Mouse (Mus musculus) hindbrain, embryonic 16.5 days (tissue): ENCODE measurements around the gene Il1r1. TPM values are rescaled to one million over a fixed set of nuclear protein-coding genes. Genes with fewer than 3 reads are reported as not detected.

ENCODE experiments used
- ATAC-seq: fragments of 200-750 bp; cut with Nextera tagmentation; 2 replicates; pipeline ENCODE4 v1.8.0; 2017; ENCODE audit warnings: moderate TSS enrichment, moderate library complexity
- H3K27ac ChIP-seq: fragments of 300-500 bp; sonication (generic); 2 replicates; pipeline ENCODE4 v1.5.1; 2014; ENCODE audit warnings: low read depth, mild to moderate bottlenecking, control low read depth, low read length, moderate library complexity
- H3K27me3 ChIP-seq: fragments of 300-500 bp; sonication (generic); replicated peaks from 2 replicates; pipeline ENCODE4 v1.6.1; 2014; ENCODE audit warnings: low read length; ENCODE audit not compliant: control insufficient read depth, insufficient read depth
- H3K36me3 ChIP-seq: fragments of 300-500 bp; sonication (generic); 2 replicates; pipeline ENCODE4 v1.6.1; 2014; ENCODE audit warnings: mild to moderate bottlenecking, low read length, moderate library complexity, mixed read lengths; ENCODE audit not compliant: control insufficient read depth, insufficient read depth
- H3K4me1 ChIP-seq: fragments of 300-500 bp; sonication (generic); 2 replicates; pipeline ENCODE4 v1.6.1; 2014; ENCODE audit warnings: low read depth, low read length; ENCODE audit not compliant: control insufficient read depth, insufficient read depth
- H3K4me2 ChIP-seq: fragments of 300-500 bp; sonication (generic); 2 replicates; pipeline ENCODE4 v1.6.1; 2014; ENCODE audit warnings: mild to moderate bottlenecking, low read length, control low read depth, moderate library complexity
- H3K4me3 ChIP-seq: fragments of 300-500 bp; sonication (generic); 2 replicates; pipeline ENCODE4 v1.5.1; 2014; ENCODE audit warnings: mild to moderate bottlenecking, low read length, control low read depth, moderate library complexity
- H3K9ac ChIP-seq: fragments of 300-500 bp; sonication (generic); 2 replicates; pipeline ENCODE4 v1.6.1; 2014; ENCODE audit warnings: low read depth, mild to moderate bottlenecking, control low read depth, low read length, moderate library complexity
- H3K9me3 ChIP-seq: fragments of 300-500 bp; sonication (generic); 2 replicates; pipeline ENCODE4 v1.6.1; 2014; ENCODE audit warnings: mild to moderate bottlenecking, low read length, moderate library complexity; ENCODE audit not compliant: control insufficient read depth
- WGBS: fragments of 180-500 bp; shearing (Covaris S2); extraction: QIAGEN DNeasy Blood & Tissue Kit; methylation state at CpG from one replicate; pipeline ENCODE4 v1.1.7; 2014; 5-methylcytosine and 5-hydroxymethylcytosine counted together
- polyA plus RNA-seq: library from polyadenylated mRNA; unstranded; fragments of >200 nt; fragmentation: Nextera tagmentation; extraction: Ambion mirVana; gene quantifications from 2 replicates; pipeline ENCODE4 v1.2.1, GENCODE M21; 2015

The Il1r1 gene
- polyA plus RNA-seq, 1 experiment from 2014 or later, result 0.75 TPM

DNA sequence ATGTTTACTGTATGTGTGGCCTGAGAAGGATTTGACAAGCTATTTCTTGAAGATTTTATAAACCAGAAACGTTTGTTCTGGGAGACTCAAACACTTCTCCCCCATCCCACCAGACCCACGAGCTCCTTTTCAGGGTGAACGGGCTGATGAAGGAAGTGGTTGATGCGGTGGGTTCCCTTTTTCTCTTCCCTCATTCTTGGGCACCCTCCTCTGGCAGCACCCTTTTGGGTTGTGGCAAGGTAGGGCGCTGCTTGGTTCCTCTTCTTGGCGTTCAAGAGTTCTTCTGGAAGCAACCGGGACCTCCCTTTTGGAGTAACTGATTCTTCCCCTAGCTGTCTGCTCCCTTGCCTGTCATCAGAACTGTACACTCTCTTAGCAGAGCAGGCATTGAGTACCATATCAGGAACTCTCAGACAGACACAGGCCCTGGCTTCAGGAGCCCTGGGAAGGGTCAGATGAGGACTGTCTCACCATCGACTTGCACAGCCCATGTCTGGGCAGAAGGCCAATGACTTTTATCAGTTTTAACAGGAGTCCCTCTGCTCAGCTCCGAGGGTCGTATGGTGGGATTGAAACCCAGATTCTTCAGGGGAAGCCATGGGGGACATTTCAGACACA is 131.1 kb downstream of the Il1r1 start:
- H3K4me1 ChIP-seq, result no peaks in the 10 kb centered on the region
- no peaks in the 10 kb centered on the region; the same call in 1 of the 2 replicates for H3K27me3 ChIP-seq
- H3K4me2 ChIP-seq, result no peak overlapping the region
- WGBS, result 83% methylated on average over 10 of the region's 10 CpGs
- no peak for ATAC-seq
- H3K27ac ChIP-seq, result no peak overlapping the region
- no peak overlapping the region for H3K9ac ChIP-seq
- H3K4me3 ChIP-seq, result no peak overlapping the region
- H3K36me3 ChIP-seq, result no peaks in the 10 kb centered on the region
- no peaks in the 10 kb centered on the region for H3K9me3 ChIP-seq

DNA sequence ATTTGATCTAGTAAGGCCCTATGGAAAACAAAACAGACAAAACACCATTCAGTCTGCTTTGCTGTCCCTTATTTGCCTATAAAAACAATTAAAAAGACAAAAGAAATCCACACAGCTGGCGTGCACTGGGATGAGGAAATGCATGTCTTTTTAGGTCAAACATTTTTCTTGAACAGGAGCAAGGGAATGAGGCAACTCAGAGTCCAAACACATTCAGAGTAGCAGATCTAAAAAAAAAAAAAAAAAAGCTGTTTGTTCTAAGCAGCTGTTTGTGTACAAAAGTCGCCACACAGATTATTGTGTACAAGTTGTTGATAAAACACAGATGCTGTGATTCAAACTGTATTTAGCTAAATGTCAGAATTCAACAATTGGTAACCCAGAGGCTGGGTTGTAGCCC is 133.0 kb downstream of the Il1r1 start:
- H3K27me3 ChIP-seq, result no peaks in the 10 kb centered on the region; the same call in 1 of the 2 replicates
- H3K4me3 ChIP-seq, result no peak overlapping the region
- 44% methylated on average over 2 of the region's 2 CpGs for WGBS
- no peak overlapping the region for H3K9ac ChIP-seq
- no peaks in the 10 kb centered on the region for H3K4me1 ChIP-seq
- H3K4me2 ChIP-seq, result no peak overlapping the region
- H3K9me3 ChIP-seq, result no peaks in the 10 kb centered on the region
- ATAC-seq, result no peak
- H3K36me3 ChIP-seq, result no peaks in the 10 kb centered on the region
- H3K27ac ChIP-seq, result no peak overlapping the region

DNA sequence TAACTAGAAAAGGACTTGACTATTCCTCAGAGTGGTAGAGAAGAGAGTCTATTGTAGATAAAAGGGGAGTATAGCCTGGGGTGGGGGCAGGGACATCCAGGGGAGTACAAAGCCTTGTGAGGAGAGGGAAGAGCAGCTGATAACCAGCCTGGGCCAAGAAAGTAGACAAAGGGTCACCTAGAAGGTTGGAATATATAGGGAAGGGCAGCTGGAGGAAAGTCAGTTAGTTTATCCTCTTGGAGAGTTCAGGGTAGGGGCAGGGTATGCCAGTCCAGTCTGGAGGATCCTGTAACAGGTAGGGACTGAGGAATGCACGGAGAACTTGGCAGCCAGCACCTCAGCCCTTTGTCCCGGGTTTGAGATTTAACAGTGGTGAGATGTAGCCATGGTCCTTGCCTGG is 133.5 kb downstream of the Il1r1 start:
- no peaks in the 10 kb centered on the region; the same call in 1 of the 2 replicates for H3K27me3 ChIP-seq
- no peak for ATAC-seq
- no peak overlapping the region for H3K4me3 ChIP-seq
- WGBS, result 71% methylated on average over 2 of the region's 2 CpGs
- no peaks in the 10 kb centered on the region for H3K9me3 ChIP-seq
- H3K4me2 ChIP-seq, result no peak overlapping the region
- H3K36me3 ChIP-seq, result no peaks in the 10 kb centered on the region
- no peak overlapping the region for H3K27ac ChIP-seq
- no peaks in the 10 kb centered on the region for H3K4me1 ChIP-seq
- no peak overlapping the region for H3K9ac ChIP-seq

DNA sequence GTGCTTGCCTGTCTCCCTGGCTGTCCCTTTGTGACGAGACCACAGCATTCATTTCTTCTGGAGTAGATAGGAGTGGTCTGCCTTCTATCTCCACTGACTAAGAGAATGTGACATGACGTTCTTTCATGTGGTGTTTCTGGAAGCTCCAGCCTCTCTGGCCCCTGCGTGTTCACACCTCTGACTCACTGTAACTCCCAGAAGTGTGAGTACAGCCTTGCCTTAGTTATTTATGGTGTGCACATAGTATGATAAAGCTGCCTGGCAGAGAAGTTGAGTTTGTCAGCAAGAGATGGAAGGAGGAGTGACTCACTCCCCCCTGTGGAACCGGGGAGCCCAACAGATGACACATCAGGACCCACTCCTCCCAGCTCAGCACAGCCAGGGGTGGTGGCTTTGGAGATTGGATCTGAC is 133.9 kb downstream of the Il1r1 start:
- Histone ChIP-seq H3K27ac (no peak overlapping the region), H3K27me3 (no peaks in the 10 kb centered on the region; the same call in 1 of the 2 replicates), H3K4me3 (no peak overlapping the region), H3K9ac (no peak overlapping the region), H3K4me1 (no peaks in the 10 kb centered on the region), H3K9me3 (no peaks in the 10 kb centered on the region), H3K36me3 (no peaks in the 10 kb centered on the region), H3K4me2 (no peak overlapping the region)
- 85% methylated on average over 4 of the region's 4 CpGs for WGBS
- no peak for ATAC-seq

DNA sequence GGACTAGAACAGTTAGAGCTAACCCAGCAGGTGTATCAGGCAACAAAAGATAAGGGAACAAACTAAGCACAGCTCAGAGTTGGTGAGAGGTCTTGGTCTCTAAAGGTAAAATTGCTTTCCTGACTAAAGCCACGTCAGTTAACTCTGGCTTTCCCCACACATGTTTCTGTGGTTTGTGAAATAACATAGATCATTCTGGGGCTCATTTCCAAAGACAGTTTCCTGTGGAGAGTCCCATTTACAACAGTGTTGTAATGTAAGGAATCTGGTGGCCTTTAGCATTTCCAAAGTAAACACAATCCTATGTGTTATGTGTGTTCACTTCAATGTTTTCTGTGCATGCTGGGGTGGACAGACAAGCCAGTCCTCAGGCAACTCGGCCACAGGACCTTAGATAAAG is 134.9 kb downstream of the Il1r1 start:
- no peak overlapping the region for H3K27ac ChIP-seq
- ATAC-seq, result no peak
- no peak overlapping the region for H3K4me2 ChIP-seq
- no peaks in the 10 kb centered on the region; the same call in 1 of the 2 replicates for H3K27me3 ChIP-seq
- H3K36me3 ChIP-seq, result no peaks in the 10 kb centered on the region
- 59% methylated on average over 2 of the region's 2 CpGs for WGBS
- H3K9ac ChIP-seq, result no peak overlapping the region
- no peaks in the 10 kb centered on the region for H3K9me3 ChIP-seq
- H3K4me3 ChIP-seq, result no peak overlapping the region
- H3K4me1 ChIP-seq, result no peaks in the 10 kb centered on the region

DNA sequence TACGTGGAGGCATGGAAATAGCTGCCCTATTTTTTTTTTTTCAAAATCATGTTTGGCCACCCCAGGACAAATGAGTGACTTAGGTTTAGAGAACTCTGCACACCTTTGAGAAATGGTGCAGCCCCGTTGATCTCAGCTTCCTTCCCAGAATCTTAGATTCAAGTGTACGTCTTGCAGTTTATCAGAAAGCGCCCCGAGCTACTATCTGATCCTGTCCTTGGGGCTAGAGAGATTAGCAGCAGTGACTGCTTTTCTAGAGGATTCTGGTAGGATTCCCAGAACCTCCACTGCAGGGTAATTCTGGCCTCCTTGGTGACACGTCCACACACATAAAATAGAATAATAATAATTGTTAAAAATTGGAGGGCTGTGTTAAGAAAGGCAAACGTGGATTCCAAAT is 136.1 kb downstream of the Il1r1 start:
- Histone ChIP-seq H3K27me3 (no peaks in the 10 kb centered on the region; the same call in 1 of the 2 replicates), H3K4me3 (no peak overlapping the region), H3K36me3 (no peaks in the 10 kb centered on the region), H3K9ac (no peak overlapping the region), H3K9me3 (no peaks in the 10 kb centered on the region), H3K4me2 (no peak overlapping the region), H3K4me1 (no peaks in the 10 kb centered on the region), H3K27ac (no peak overlapping the region)
- WGBS, result 72% methylated on average over 7 of the region's 7 CpGs
- no peak for ATAC-seq

DNA sequence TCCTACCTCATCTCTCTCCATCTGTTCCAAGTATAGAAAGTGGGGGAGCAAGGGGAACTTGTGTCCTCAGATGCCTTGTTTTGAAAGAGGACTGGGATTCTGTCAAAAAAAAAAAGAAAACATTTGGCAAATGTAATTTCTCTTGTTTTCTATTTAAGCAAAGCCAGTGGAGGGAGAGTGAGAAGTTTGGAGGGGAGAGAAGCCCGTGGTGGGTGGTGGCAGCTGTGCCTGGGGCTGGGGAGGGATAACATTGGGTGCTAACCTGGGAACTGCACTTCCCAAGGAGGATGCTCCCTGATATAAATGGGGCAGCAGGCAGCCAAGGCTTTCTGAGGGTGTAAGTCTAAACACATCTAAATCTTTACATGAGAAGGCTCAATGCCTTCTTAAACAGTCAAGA is 136.7 kb downstream of the Il1r1 start:
- no peak for ATAC-seq
- H3K9ac ChIP-seq, result no peak overlapping the region
- no peak overlapping the region for H3K4me2 ChIP-seq
- H3K4me3 ChIP-seq, result no peak overlapping the region
- no peaks in the 10 kb centered on the region; the same call in 1 of the 2 replicates for H3K27me3 ChIP-seq
- H3K4me1 ChIP-seq, result no peaks in the 10 kb centered on the region
- H3K9me3 ChIP-seq, result no peaks in the 10 kb centered on the region
- no peaks in the 10 kb centered on the region for H3K36me3 ChIP-seq
- WGBS, result 50% methylated on average over 1 of the region's 1 CpGs
- no peak overlapping the region for H3K27ac ChIP-seq

DNA sequence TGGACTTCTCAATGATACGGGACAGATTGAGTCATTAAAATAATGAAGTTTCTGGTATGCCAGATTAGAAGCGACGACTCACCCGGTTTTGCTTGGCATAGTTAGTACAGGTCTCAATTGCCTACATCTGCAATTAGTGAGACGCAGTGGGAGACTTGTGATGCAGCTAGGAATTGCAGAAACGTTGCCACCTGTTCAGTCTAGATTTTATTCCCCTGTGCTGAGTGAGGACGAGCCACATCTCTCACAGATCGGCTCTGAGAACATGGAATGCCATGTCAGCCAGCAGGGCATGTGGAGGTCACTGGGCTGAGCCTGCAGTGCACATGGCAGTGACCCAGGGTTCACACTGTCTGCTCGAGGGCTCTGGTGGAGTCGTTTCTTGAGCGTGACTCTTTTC is 137.9 kb downstream of the Il1r1 start:
- no peak overlapping the region for H3K27ac ChIP-seq
- no peaks in the 10 kb centered on the region; the same call in 1 of the 2 replicates for H3K27me3 ChIP-seq
- no peak overlapping the region for H3K4me2 ChIP-seq
- no peaks in the 10 kb centered on the region for H3K4me1 ChIP-seq
- H3K9ac ChIP-seq, result no peak overlapping the region
- peak; percentile 68 for ATAC-seq
- H3K9me3 ChIP-seq, result no peaks in the 10 kb centered on the region
- 69% methylated on average over 11 of the region's 11 CpGs for WGBS
- H3K4me3 ChIP-seq, result no peak overlapping the region
- H3K36me3 ChIP-seq, result no peaks in the 10 kb centered on the region
